Mouse (Mus musculus) midbrain, embryonic 12.5 days (tissue): ENCODE data around the gene Arcn1. TPM values are rescaled to one million over a fixed set of nuclear protein-coding genes. Genes with fewer than 3 reads are reported as not detected.
"Not testable (repeated sequence)": the region's sequence is repeated elsewhere in the genome, so short reads cannot be mapped to it uniquely, and the experiment has no call there.

Experiments
- ATAC-seq: fragments of 200-750 bp; cut with Nextera tagmentation; 2 replicates; pipeline ENCODE4 v1.8.0; 2017; ENCODE audit warnings: low read depth, moderate TSS enrichment, moderate library complexity; ENCODE audit not compliant: low FRiP score
- H3K27ac ChIP-seq: fragments of 300-500 bp; sonication (generic); replicated peaks from 2 replicates; pipeline ENCODE4 v1.5.1; 2016; ENCODE audit warnings: mild to moderate bottlenecking
- H3K27me3 ChIP-seq: fragments of 300-500 bp; sonication (generic); 2 replicates; pipeline ENCODE4 v1.6.1; 2016; ENCODE audit warnings: mild to moderate bottlenecking
- H3K36me3 ChIP-seq: fragments of 300-500 bp; sonication (generic); 2 replicates; pipeline ENCODE4 v1.6.1; 2016
- H3K4me1 ChIP-seq: fragments of 300-500 bp; sonication (generic); 2 replicates; pipeline ENCODE4 v1.6.1; 2016
- H3K4me2 ChIP-seq: fragments of 300-500 bp; sonication (generic); replicated peaks from 2 replicates; pipeline ENCODE4 v1.6.1; 2016; ENCODE audit warnings: mild to moderate bottlenecking, moderate library complexity
- H3K4me3 ChIP-seq: fragments of 300-500 bp; sonication (generic); 2 replicates; pipeline ENCODE4 v1.5.1; 2016; ENCODE audit warnings: mild to moderate bottlenecking
- H3K9ac ChIP-seq: fragments of 300-500 bp; sonication (generic); replicated peaks from 2 replicates; pipeline ENCODE4 v1.6.1; 2016; ENCODE audit warnings: mild to moderate bottlenecking, moderate library complexity
- H3K9me3 ChIP-seq: fragments of 300-500 bp; sonication (generic); 2 replicates; pipeline ENCODE4 v1.6.1; 2016; ENCODE audit warnings: mild to moderate bottlenecking
- WGBS: fragments of 180-500 bp; shearing (Covaris S2); methylation state at CpG from one replicate; pipeline ENCODE4 v1.1.7; 2016; 5-methylcytosine and 5-hydroxymethylcytosine counted together
- polyA plus RNA-seq: library from polyadenylated mRNA; unstranded; fragments of >200 nt; fragmentation: Nextera tagmentation; extraction: Ambion mirVana; gene quantifications from 2 replicates; pipeline ENCODE4 v1.2.1, GENCODE M21; 2016

The Arcn1 gene
- polyA plus RNA-seq, 1 experiment from 2014 or later = 179 TPM

- Histone ChIP-seq H3K27ac (no peak overlapping the region), H3K4me1 (peaks cover 15% of the 10 kb centered on the region), H3K4me2 (peak overlapping the region; percentile 93), H3K9ac (peak overlapping the region; percentile 54), H3K4me3 (peak overlapping the region; percentile 62), H3K36me3 (0 out of 2 replicates have a peak, but pooled peaks cover 4% of the 10 kb centered on the region), H3K9me3 (no peaks in the 10 kb centered on the region), H3K27me3 (peaks cover 38% of the 10 kb centered on the region)
- 58% methylated on average over 7 of the region's 7 CpGs for WGBS
- ATAC-seq = no peak
Observed at GRCm38 (mm10) chr9:44798298-44798697, 30.7 kb upstream of the Arcn1 start.

- no peak overlapping the region for H3K4me2 ChIP-seq
- H3K4me3 ChIP-seq = no peak overlapping the region
- H3K9ac ChIP-seq = no peak overlapping the region
- H3K9me3 ChIP-seq = no peaks in the 10 kb centered on the region
- 84% methylated on average over 9 of the region's 9 CpGs for WGBS
- ATAC-seq = no peak
- H3K27ac ChIP-seq = no peak overlapping the region
- peaks cover 5% of the 10 kb centered on the region for H3K27me3 ChIP-seq
- H3K4me1 ChIP-seq = no peaks in the 10 kb centered on the region
- H3K36me3 ChIP-seq = peaks cover 55% of the 10 kb centered on the region
Observed at GRCm38 (mm10) chr9:44792842-44793241, 25.2 kb upstream of the Arcn1 start.

GRCm38 (mm10) chr9:44772750-44773651 lies 5.4 kb upstream of the Arcn1 start:
- Histone ChIP-seq H3K27ac (peak overlapping the region; percentile 82), H3K4me2 (peak overlapping the region; percentile 79), H3K4me3 (peak overlapping the region; percentile 71), H3K36me3 (peaks cover 9% of the 10 kb centered on the region), H3K4me1 (peaks cover 6% of the 10 kb centered on the region), H3K9me3 (no peaks in the 10 kb centered on the region), H3K27me3 (no peaks in the 10 kb centered on the region), H3K9ac (peak overlapping the region; percentile 82)
- under 1% methylated on average over 41 of the region's 41 CpGs for WGBS
- ATAC-seq = peak; percentile 98

- H3K27ac ChIP-seq = 0 out of 2 replicates have a peak overlapping the region, but pooled peaks have one; percentile 22
- H3K4me2 ChIP-seq = no peak overlapping the region
- no peaks in the 10 kb centered on the region for H3K9me3 ChIP-seq
- H3K4me1 ChIP-seq = peaks cover 6% of the 10 kb centered on the region
- H3K36me3 ChIP-seq = peaks cover 7% of the 10 kb centered on the region
- H3K9ac ChIP-seq = no peak overlapping the region
- ATAC-seq = no peak; the same call in 1 of the 2 replicates
- no peaks in the 10 kb centered on the region for H3K27me3 ChIP-seq
- 0 out of 2 replicates have a peak overlapping the region, but pooled peaks have one; percentile 71 for H3K4me3 ChIP-seq
- WGBS = 28% methylated on average over 5 of the region's 5 CpGs
Observed at GRCm38 (mm10) chr9:44772392-44772749, 4.7 kb upstream of the Arcn1 start.

- Histone ChIP-seq H3K36me3 (peaks cover 7% of the 10 kb centered on the region), H3K9me3 (no peaks in the 10 kb centered on the region), H3K27ac (no peak overlapping the region), H3K4me3 (no peak overlapping the region), H3K9ac (no peak overlapping the region), H3K4me1 (peaks cover 12% of the 10 kb centered on the region), H3K4me2 (no peak overlapping the region), H3K27me3 (no peaks in the 10 kb centered on the region)
- 91% methylated on average over 5 of the region's 5 CpGs for WGBS
- ATAC-seq = no peak
Observed at GRCm38 (mm10) chr9:44771376-44771775, 3.7 kb upstream of the Arcn1 start.

GRCm38 (mm10) chr9:44768029-44768394 lies 367 bp upstream of the Arcn1 start:
- H3K9me3 ChIP-seq, H3K36me3 ChIP-seq, H3K27me3 ChIP-seq, H3K9ac ChIP-seq, ATAC-seq: not testable (repeated sequence)
- peak overlapping the region; percentile 100 for H3K4me3 ChIP-seq
- WGBS = 46% methylated on average over 7 of the region's 9 CpGs
- H3K27ac ChIP-seq = peak overlapping the region; percentile 95; the same call in 1 of the 2 replicates
- H3K4me1 ChIP-seq = peaks cover 19% of the 10 kb centered on the region
- peak overlapping the region; percentile 92 for H3K4me2 ChIP-seq

- Histone ChIP-seq H3K36me3 (peaks cover 31% of the 10 kb centered on the region), H3K4me1 (peaks cover 8% of the 10 kb centered on the region; the same call in 1 of the 2 replicates), H3K4me3 (no peak overlapping the region), H3K27me3 (no peaks in the 10 kb centered on the region), H3K27ac (no peak overlapping the region), H3K4me2 (no peak overlapping the region), H3K9ac (no peak overlapping the region), H3K9me3 (no peaks in the 10 kb centered on the region)
- WGBS = 88% methylated on average over 2 of the region's 2 CpGs
- ATAC-seq = no peak
Observed at GRCm38 (mm10) chr9:44760873-44761272, 6.8 kb downstream of the Arcn1 start.

GRCm38 (mm10) chr9:44748473-44748872 lies 19.2 kb downstream of the Arcn1 start:
- no peak overlapping the region for H3K4me3 ChIP-seq
- no peak overlapping the region for H3K4me2 ChIP-seq
- H3K27me3 ChIP-seq = no peaks in the 10 kb centered on the region
- no peaks in the 10 kb centered on the region for H3K9me3 ChIP-seq
- no peak for ATAC-seq
- WGBS = 92% methylated on average over 7 of the region's 7 CpGs
- H3K36me3 ChIP-seq = peaks cover 86% of the 10 kb centered on the region
- no peak overlapping the region for H3K27ac ChIP-seq
- H3K4me1 ChIP-seq = no peaks in the 10 kb centered on the region
- no peak overlapping the region for H3K9ac ChIP-seq

GRCm38 (mm10) chr9:44747341-44747740 lies 20.3 kb downstream of the Arcn1 start:
- H3K4me2 ChIP-seq = no peak overlapping the region
- H3K36me3 ChIP-seq = peaks cover 90% of the 10 kb centered on the region
- H3K4me3 ChIP-seq = no peak overlapping the region
- 98% methylated on average over 3 of the region's 3 CpGs for WGBS
- no peaks in the 10 kb centered on the region for H3K27me3 ChIP-seq
- H3K9ac ChIP-seq = no peak overlapping the region
- H3K9me3 ChIP-seq = no peaks in the 10 kb centered on the region
- ATAC-seq = no peak
- no peaks in the 10 kb centered on the region for H3K4me1 ChIP-seq
- no peak overlapping the region for H3K27ac ChIP-seq

- Histone ChIP-seq H3K9me3 (no peaks in the 10 kb centered on the region), H3K27me3 (no peaks in the 10 kb centered on the region), H3K36me3 (peaks cover 85% of the 10 kb centered on the region), H3K4me2 (no peak overlapping the region), H3K4me3 (no peak overlapping the region), H3K9ac (no peak overlapping the region), H3K4me1 (no peaks in the 10 kb centered on the region), H3K27ac (no peak overlapping the region)
- 96% methylated on average over 3 of the region's 3 CpGs for WGBS
- ATAC-seq = no peak
Observed at GRCm38 (mm10) chr9:44746666-44747065, 21.0 kb downstream of the Arcn1 start.

- Histone ChIP-seq H3K27me3 (no peaks in the 10 kb centered on the region), H3K4me2 (no peak overlapping the region), H3K4me1 (no peaks in the 10 kb centered on the region), H3K4me3 (no peak overlapping the region), H3K27ac (no peak overlapping the region), H3K36me3 (peaks cover 80% of the 10 kb centered on the region), H3K9me3 (no peaks in the 10 kb centered on the region), H3K9ac (no peak overlapping the region)
- no peak for ATAC-seq
- 97% methylated on average over 7 of the region's 7 CpGs for WGBS
Observed at GRCm38 (mm10) chr9:44745371-44745770, 22.3 kb downstream of the Arcn1 start.

GRCm38 (mm10) chr9:44740663-44741192 lies 26.9 kb downstream of the Arcn1 start:
- Histone ChIP-seq H3K9ac (no peak overlapping the region), H3K36me3 (peaks cover 43% of the 10 kb centered on the region), H3K9me3 (no peaks in the 10 kb centered on the region), H3K27ac (no peak overlapping the region), H3K4me2 (no peak overlapping the region), H3K4me1 (no peaks in the 10 kb centered on the region), H3K4me3 (no peak overlapping the region), H3K27me3 (peaks cover 8% of the 10 kb centered on the region)
- ATAC-seq = no peak
- WGBS = 76% methylated on average over 1 of the region's 1 CpGs
